Mouse (Mus musculus): Measurements from ENCODE around the gene Fam45a. TPM values are rescaled to one million over a fixed set of nuclear protein-coding genes. Genes with fewer than 3 reads are reported as not detected.
"Not testable (repeated sequence)": the region's sequence is repeated elsewhere in the genome, so short reads cannot be mapped to it uniquely, and the experiment has no call there.

Gene Fam45a
- polyA plus RNA-seq, 1 experiment from 2014 or later: 46.0 TPM

DNA sequence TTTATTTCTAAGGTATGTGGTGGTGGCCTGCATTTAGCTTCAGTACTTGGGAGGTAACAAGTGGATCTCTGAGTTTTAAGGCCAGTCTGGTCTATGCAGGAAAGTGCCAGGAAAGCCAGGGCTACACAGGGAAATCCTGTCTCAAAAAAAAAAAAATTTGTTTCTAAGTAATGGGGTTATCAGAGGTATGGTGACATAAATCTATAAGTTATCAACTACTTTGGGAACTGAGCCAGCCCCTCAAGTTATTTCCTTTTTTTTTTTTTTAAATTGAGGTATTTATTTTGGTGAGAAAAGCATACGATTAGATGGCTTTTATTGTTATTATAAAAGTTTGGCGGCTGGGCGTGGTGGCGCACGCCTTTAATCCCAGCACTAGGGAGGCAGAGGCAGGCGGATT lies 1.7 kb downstream of the Fam45a start:
- Histone ChIP-seq H3K36me3 (ENCODE audit: control insufficient read depth, insufficient read depth, low read length) (no peaks in the 10 kb centered on the region), H3K27ac (ENCODE audit: low read depth, low read length) (no peak overlapping the region), H3K4me2 (replicated peaks; ENCODE audit: low read depth, low read length) (no peak overlapping the region), H3K9ac (ENCODE audit: low read depth, low read length) (no peak overlapping the region), H3K27me3 (ENCODE audit: control insufficient read depth, insufficient read depth, low read length) (no peaks in the 10 kb centered on the region), H3K9me3 (ENCODE audit: control insufficient read depth, low read length) (no peaks in the 10 kb centered on the region), H3K4me3 (ENCODE audit: low read depth, low read length) (no peak overlapping the region), H3K4me1 (replicated peaks; ENCODE audit: control insufficient read depth, insufficient read depth, low read length) (no peaks in the 10 kb centered on the region)
- ATAC-seq (ENCODE audit: low FRiP score): no peak
- WGBS: 92% methylated on average over 6 of the region's 6 CpGs
- no peak for DNase-seq (ENCODE audit: low spot score)

DNA sequence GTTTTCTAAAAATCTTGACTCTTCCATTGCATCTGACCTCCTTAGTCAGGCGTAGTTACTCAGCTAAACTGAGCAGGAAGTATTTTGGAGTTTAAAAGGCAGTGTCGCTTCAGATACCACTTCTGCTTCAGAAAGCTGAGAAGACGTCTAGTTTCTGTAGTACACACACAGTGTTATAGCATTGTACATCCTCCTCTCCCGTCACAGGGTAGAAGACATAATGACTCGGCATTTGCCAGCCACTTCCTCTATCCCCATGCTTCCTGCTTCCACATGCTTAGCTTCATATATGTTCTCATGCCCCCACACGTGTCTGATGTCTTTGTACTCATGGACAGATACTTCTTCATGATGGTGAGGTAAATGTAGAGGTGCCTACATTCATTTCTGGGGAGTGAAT lies 7.3 kb downstream of the Fam45a start:
- Histone ChIP-seq H3K36me3 (ENCODE audit: control insufficient read depth, insufficient read depth, low read length) (no peaks in the 10 kb centered on the region; the same call in 1 of the 2 replicates), H3K27me3 (ENCODE audit: control insufficient read depth, insufficient read depth, low read length) (no peaks in the 10 kb centered on the region), H3K4me1 (replicated peaks; ENCODE audit: control insufficient read depth, insufficient read depth, low read length) (no peaks in the 10 kb centered on the region), H3K4me3 (ENCODE audit: low read depth, low read length) (no peak overlapping the region), H3K4me2 (replicated peaks; ENCODE audit: low read depth, low read length) (no peak overlapping the region), H3K27ac (ENCODE audit: low read depth, low read length) (no peak overlapping the region), H3K9ac (ENCODE audit: low read depth, low read length) (no peak overlapping the region), H3K9me3 (ENCODE audit: control insufficient read depth, low read length) (no peaks in the 10 kb centered on the region)
- WGBS: 92% methylated on average over 6 of the region's 6 CpGs
- DNase-seq (ENCODE audit: low spot score): no peak
- no peak for ATAC-seq (ENCODE audit: low FRiP score)

GRCm38 (mm10) chr19:60837747-60838146 lies 26.4 kb downstream of the Fam45a start:
- peak; percentile 82 for DNase-seq (ENCODE audit: low spot score)
- Histone ChIP-seq H3K4me1 (replicated peaks; ENCODE audit: control insufficient read depth, insufficient read depth, low read length) (no peaks in the 10 kb centered on the region), H3K9ac (ENCODE audit: low read depth, low read length) (no peak overlapping the region), H3K4me2 (replicated peaks; ENCODE audit: low read depth, low read length) (no peak overlapping the region), H3K9me3 (ENCODE audit: control insufficient read depth, low read length) (no peaks in the 10 kb centered on the region), H3K27me3 (ENCODE audit: control insufficient read depth, insufficient read depth, low read length) (no peaks in the 10 kb centered on the region), H3K36me3 (ENCODE audit: control insufficient read depth, insufficient read depth, low read length) (0 out of 2 replicates have a peak, but pooled peaks cover 6% of the 10 kb centered on the region), H3K27ac (ENCODE audit: low read depth, low read length) (no peak overlapping the region), H3K4me3 (ENCODE audit: low read depth, low read length) (no peak overlapping the region)
- ATAC-seq (ENCODE audit: low FRiP score): no peak
- 84% methylated on average over 1 of the region's 1 CpGs for WGBS

GRCm38 (mm10) chr19:60843324-60843723 lies 31.9 kb downstream of the Fam45a start:
- H3K36me3 ChIP-seq (ENCODE audit: control insufficient read depth, insufficient read depth, low read length): no peaks in the 10 kb centered on the region
- no peak overlapping the region for H3K4me2 ChIP-seq (replicated peaks; ENCODE audit: low read depth, low read length)
- H3K27me3 ChIP-seq (ENCODE audit: control insufficient read depth, insufficient read depth, low read length): no peaks in the 10 kb centered on the region
- no peaks in the 10 kb centered on the region for H3K9me3 ChIP-seq (ENCODE audit: control insufficient read depth, low read length)
- DNase-seq (ENCODE audit: low spot score): no peak
- no peaks in the 10 kb centered on the region for H3K4me1 ChIP-seq (replicated peaks; ENCODE audit: control insufficient read depth, insufficient read depth, low read length)
- no peak for ATAC-seq (ENCODE audit: low FRiP score)
- no peak overlapping the region for H3K27ac ChIP-seq (ENCODE audit: low read depth, low read length)
- no peak overlapping the region for H3K4me3 ChIP-seq (ENCODE audit: low read depth, low read length)
- no peak overlapping the region for H3K9ac ChIP-seq (ENCODE audit: low read depth, low read length)

GRCm38 (mm10) chr19:60845731-60846130 lies 34.3 kb downstream of the Fam45a start:
- Histone ChIP-seq H3K9me3 (ENCODE audit: control insufficient read depth, low read length) (no peaks in the 10 kb centered on the region), H3K9ac (ENCODE audit: low read depth, low read length) (no peak overlapping the region), H3K36me3 (ENCODE audit: control insufficient read depth, insufficient read depth, low read length) (no peaks in the 10 kb centered on the region), H3K27ac (ENCODE audit: low read depth, low read length) (no peak overlapping the region), H3K27me3 (ENCODE audit: control insufficient read depth, insufficient read depth, low read length) (no peaks in the 10 kb centered on the region), H3K4me2 (replicated peaks; ENCODE audit: low read depth, low read length) (no peak overlapping the region), H3K4me3 (ENCODE audit: low read depth, low read length) (no peak overlapping the region), H3K4me1 (replicated peaks; ENCODE audit: control insufficient read depth, insufficient read depth, low read length) (no peaks in the 10 kb centered on the region)
- no peak for DNase-seq (ENCODE audit: low spot score)
- ATAC-seq (ENCODE audit: low FRiP score): no peak

GRCm38 (mm10) chr19:60860868-60861700 lies 49.7 kb downstream of the Fam45a start, which contains the start of gene Sfxn4:
TSS of gene Sfxn4 (minus strand) at chr19:60861479.
- Histone ChIP-seq H3K9me3 (ENCODE audit: control insufficient read depth, low read length) (no peaks in the 10 kb centered on the region), H3K4me2 (replicated peaks; ENCODE audit: low read depth, low read length) (peak within 1 kb of the TSS; percentile 66), H3K36me3 (ENCODE audit: control insufficient read depth, insufficient read depth, low read length) (no peaks in the 10 kb centered on the region), H3K4me1 (replicated peaks; ENCODE audit: control insufficient read depth, insufficient read depth, low read length) (no peaks in the 10 kb centered on the region), H3K27ac (ENCODE audit: low read depth, low read length) (peak within 1 kb of the TSS; percentile 47; the same call in 1 of the 2 replicates), H3K9ac (ENCODE audit: low read depth, low read length) (peak within 1 kb of the TSS; percentile 68), H3K27me3 (ENCODE audit: control insufficient read depth, insufficient read depth, low read length) (no peaks in the 10 kb centered on the region), H3K4me3 (ENCODE audit: low read depth, low read length) (peak within 1 kb of the TSS; percentile 55)
- WGBS: 4% methylated on average over 30 of the region's 30 CpGs
- peak; percentile 99 for ATAC-seq (ENCODE audit: low FRiP score)
- peak; percentile 88 for DNase-seq (ENCODE audit: low spot score)

DNA sequence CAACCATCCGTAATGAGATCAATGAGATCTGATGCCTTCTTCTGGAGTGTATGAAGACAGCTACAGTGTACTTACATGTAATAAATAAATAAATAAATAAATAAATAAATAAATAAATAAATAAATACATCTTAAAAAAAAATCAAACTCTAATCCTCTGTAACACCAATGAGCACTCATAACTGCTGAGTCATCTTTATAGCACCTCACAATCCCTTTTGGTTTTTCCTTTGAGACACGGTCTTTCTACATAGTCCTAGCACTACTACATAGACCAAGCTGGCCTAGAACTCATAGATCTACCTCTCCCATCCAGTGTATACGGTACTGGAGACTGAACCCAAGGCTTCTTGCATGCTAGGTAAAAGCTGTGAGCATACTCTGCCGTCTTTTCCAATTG lies 54.8 kb downstream of the Fam45a start:
- 97% methylated on average over 4 of the region's 4 CpGs for WGBS
- not testable (repeated sequence) for H3K9ac ChIP-seq (ENCODE audit: low read depth, low read length); H3K4me2 ChIP-seq (replicated peaks; ENCODE audit: low read depth, low read length); H3K9me3 ChIP-seq (ENCODE audit: control insufficient read depth, low read length); ATAC-seq (ENCODE audit: low FRiP score); H3K36me3 ChIP-seq (ENCODE audit: control insufficient read depth, insufficient read depth, low read length); H3K4me3 ChIP-seq (ENCODE audit: low read depth, low read length); H3K4me1 ChIP-seq (replicated peaks; ENCODE audit: control insufficient read depth, insufficient read depth, low read length); H3K27me3 ChIP-seq (ENCODE audit: control insufficient read depth, insufficient read depth, low read length); DNase-seq (ENCODE audit: low spot score); H3K27ac ChIP-seq (ENCODE audit: low read depth, low read length)

GRCm38 (mm10) chr19:60870489-60870888 lies 59.1 kb downstream of the Fam45a start:
- no peaks in the 10 kb centered on the region for H3K9me3 ChIP-seq (ENCODE audit: control insufficient read depth, low read length)
- no peak overlapping the region for H3K9ac ChIP-seq (ENCODE audit: low read depth, low read length)
- H3K4me2 ChIP-seq (replicated peaks; ENCODE audit: low read depth, low read length): no peak overlapping the region
- WGBS: 96% methylated on average over 1 of the region's 1 CpGs
- H3K27ac ChIP-seq (ENCODE audit: low read depth, low read length): no peak overlapping the region
- 0 out of 2 replicates have a peak, but pooled peaks cover 2% of the 10 kb centered on the region for H3K4me1 ChIP-seq (replicated peaks; ENCODE audit: control insufficient read depth, insufficient read depth, low read length)
- H3K36me3 ChIP-seq (ENCODE audit: control insufficient read depth, insufficient read depth, low read length): no peaks in the 10 kb centered on the region
- no peaks in the 10 kb centered on the region for H3K27me3 ChIP-seq (ENCODE audit: control insufficient read depth, insufficient read depth, low read length)
- no peak overlapping the region for H3K4me3 ChIP-seq (ENCODE audit: low read depth, low read length)
- ATAC-seq (ENCODE audit: low FRiP score) (no peak), DNase-seq (ENCODE audit: low spot score) (no peak)

- Histone ChIP-seq H3K9me3 (ENCODE audit: control insufficient read depth, low read length) (no peaks in the 10 kb centered on the region), H3K27me3 (ENCODE audit: control insufficient read depth, insufficient read depth, low read length) (no peaks in the 10 kb centered on the region), H3K9ac (ENCODE audit: low read depth, low read length) (no peak overlapping the region), H3K4me1 (replicated peaks; ENCODE audit: control insufficient read depth, insufficient read depth, low read length) (0 out of 2 replicates have a peak, but pooled peaks cover 2% of the 10 kb centered on the region), H3K36me3 (ENCODE audit: control insufficient read depth, insufficient read depth, low read length) (no peaks in the 10 kb centered on the region), H3K4me2 (replicated peaks; ENCODE audit: low read depth, low read length) (no peak overlapping the region), H3K27ac (ENCODE audit: low read depth, low read length) (no peak overlapping the region), H3K4me3 (ENCODE audit: low read depth, low read length) (no peak overlapping the region)
- WGBS: 93% methylated on average over 5 of the region's 5 CpGs
- DNase-seq (ENCODE audit: low spot score): no peak
- ATAC-seq (ENCODE audit: low FRiP score): no peak
Observed at GRCm38 (mm10) chr19:60871366-60871765, 60.0 kb downstream of the Fam45a start.

Data from hindbrain, embryonic 11.5 days (tissue).